Mouse (Mus musculus): ENCODE measurements around the gene Nrd1.

DNA sequence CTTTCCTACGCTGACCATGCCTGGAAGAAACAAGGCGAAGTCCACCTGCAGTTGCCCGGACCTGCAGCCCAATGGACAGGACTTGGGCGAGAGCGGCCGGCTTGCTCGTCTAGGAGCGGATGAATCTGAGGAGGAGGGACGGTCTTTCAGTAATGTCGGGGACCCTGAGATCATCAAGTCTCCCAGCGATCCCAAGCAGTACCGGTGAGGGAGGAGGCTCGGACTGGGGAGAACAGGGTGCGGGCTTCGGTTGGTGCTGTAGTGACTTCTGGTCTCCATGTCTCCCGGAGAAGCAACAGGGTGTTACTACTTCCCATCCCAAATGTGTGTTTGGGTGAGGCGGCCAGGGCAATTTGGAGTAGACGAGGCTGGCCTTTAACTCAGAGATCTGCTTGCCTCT, 506 bp downstream of the Nrd1 start:
- TF ChIP-seq CTCF (IDR thresholded peaks at IDR 0.05; ENCODE audit: insufficient read depth, low read depth, low read length) (no peak), POLR2A (IDR thresholded peaks at IDR 0.05; ENCODE audit: insufficient read depth, low read depth, low read length) (no peak)

Measured in olfactory bulb, adult 2 months (tissue).